Comparison of ENCODE assay signal across 9 mouse cellular contexts in genomic region chr9:109095137-109095982, GRCm38 (mm10). TPM values are rescaled to one million over a fixed set of nuclear protein-coding genes. Genes with fewer than 3 reads are reported as not detected.
A peak's percentile ranks its signal among the peaks of the same experiment; 100 is the strongest.
DNase-seq lines count a peak whose midpoint lies in the region; ATAC-seq lines count a peak whose summit lies in the region.
"Had no signal": no experiment of that assay in that cellular context is flagged by ENCODE, and none has a peak within 500 bp of the region (broad histone marks: within the 10 kb centered on the region; RNA-seq: fewer than 3 reads in every experiment).

TSS of gene Plxnb1 (plus strand) at chr9:109095389.

- WGBS in limb, embryonic 15.5 days = under 1% methylated on average over 98 of the region's 102 CpGs
- under 1% methylated on average over 91 of the region's 102 CpGs for WGBS in midbrain, embryonic 16.5 days
- under 1% methylated on average over 91 of the region's 102 CpGs for WGBS in stomach, embryonic 16.5 days

- peak within 1 kb of the TSS; percentile 100 for H3K27ac ChIP-seq in limb, embryonic 15.5 days
- peak within 1 kb of the TSS; percentile 99 for H3K27ac ChIP-seq in midbrain, embryonic 16.5 days (ENCODE audit: low read length)
- H3K27ac ChIP-seq in stomach, embryonic 16.5 days (ENCODE audit: low read length) = peak within 1 kb of the TSS; percentile 99

- ATAC-seq in limb, embryonic 15.5 days (ENCODE audit: insufficient number of reproducible peaks, low FRiP score, low TSS enrichment, low read depth) = peak; percentile 22
- ATAC-seq in midbrain, embryonic 16.5 days = peak; percentile 59
- peak; percentile 48 for ATAC-seq in stomach, embryonic 16.5 days (ENCODE audit: insufficient read depth, low FRiP score)

- peak within 1 kb of the TSS; percentile 70 for H3K4me3 ChIP-seq in limb, embryonic 15.5 days
- peak within 1 kb of the TSS; percentile 80 for H3K4me3 ChIP-seq in midbrain, embryonic 16.5 days (ENCODE audit: low read depth, low read length)
- peak within 1 kb of the TSS; percentile 77 for H3K4me3 ChIP-seq in stomach, embryonic 16.5 days (replicated peaks; ENCODE audit: low read length)

- peaks cover 52% of the 10 kb centered on the region for H3K4me1 ChIP-seq in limb, embryonic 15.5 days
- peaks cover 47% of the 10 kb centered on the region for H3K4me1 ChIP-seq in midbrain, embryonic 16.5 days (ENCODE audit: control insufficient read depth, insufficient read depth, low read length)
- peaks cover 53% of the 10 kb centered on the region for H3K4me1 ChIP-seq in stomach, embryonic 16.5 days (ENCODE audit: control insufficient read depth, insufficient read depth, low read length)

- DNase-seq in spleen, adult 18-20 months = peak; percentile 41 to 53
- DNase-seq in spleen, postnatal 4 days (ENCODE audit: low spot score in 2 of 2) = no peak
- DNase-seq in embryo, embryonic 11 days = peak; percentile 89
- no peak for DNase-seq in heart, adult 8-10 months (ENCODE audit: low spot score)
- DNase-seq in kidney, adult 9 months = peak; percentile 60

- H3K4me2 ChIP-seq in limb, embryonic 15.5 days = peak within 1 kb of the TSS; percentile 81
- peak within 1 kb of the TSS; percentile 79 for H3K4me2 ChIP-seq in midbrain, embryonic 16.5 days (ENCODE audit: low read length)
- peak within 1 kb of the TSS; percentile 79 for H3K4me2 ChIP-seq in stomach, embryonic 16.5 days (ENCODE audit: low read depth, low read length)

- no peaks in the 10 kb centered on the region for H3K9me3 ChIP-seq in limb, embryonic 15.5 days
- no peaks in the 10 kb centered on the region for H3K9me3 ChIP-seq in midbrain, embryonic 16.5 days (replicated peaks; ENCODE audit: control insufficient read depth, low read length, poor library complexity, severe bottlenecking)
- no peaks in the 10 kb centered on the region for H3K9me3 ChIP-seq in stomach, embryonic 16.5 days (replicated peaks; ENCODE audit: control insufficient read depth, low read length)

- peaks cover 26% of the 10 kb centered on the region for H3K36me3 ChIP-seq in limb, embryonic 15.5 days
- peaks cover 11% of the 10 kb centered on the region for H3K36me3 ChIP-seq in midbrain, embryonic 16.5 days (ENCODE audit: control insufficient read depth, insufficient read depth, low read length)
- H3K36me3 ChIP-seq in stomach, embryonic 16.5 days (ENCODE audit: control insufficient read depth, insufficient read depth, low read length) = no peaks in the 10 kb centered on the region

- H3K9ac ChIP-seq in limb, embryonic 15.5 days = peak within 1 kb of the TSS; percentile 65
- peak within 1 kb of the TSS; percentile 88 for H3K9ac ChIP-seq in midbrain, embryonic 16.5 days (ENCODE audit: low read depth, low read length)
- peak within 1 kb of the TSS; percentile 95 for H3K9ac ChIP-seq in stomach, embryonic 16.5 days (ENCODE audit: low read length)

- H3K27me3 ChIP-seq in limb, embryonic 15.5 days = no peaks in the 10 kb centered on the region
- H3K27me3 ChIP-seq in midbrain, embryonic 16.5 days (ENCODE audit: control insufficient read depth, insufficient read depth, low read depth, low read length) = no peaks in the 10 kb centered on the region
- H3K27me3 ChIP-seq in stomach, embryonic 16.5 days (ENCODE audit: control insufficient read depth, insufficient read depth, low read length) = no peaks in the 10 kb centered on the region

RNA-seq across cellular contexts. Expression of gene Plxnb1, which starts in this region (rescaled TPM):
- 10 to 100 TPM; 21.6 to 25.9 (median 22.9) TPM for total RNA-seq in heart, adult 8-10 months (2022)
- polyA plus RNA-seq in limb, embryonic 15.5 days (2015; fragmentation: Nextera tagmentation; extraction: Ambion mirVana) = 9.3 and 11.2 TPM in 2 replicates
- 17.9 and 19.1 TPM in 2 replicates for polyA plus RNA-seq in midbrain, embryonic 16.5 days (2015; fragmentation: Nextera tagmentation; extraction: Ambion mirVana)
- 15.4 and 15.6 TPM in 2 replicates for polyA plus RNA-seq in stomach, embryonic 16.5 days (2015; fragmentation: Nextera tagmentation; extraction: Ambion mirVana)
- total RNA-seq: MEL had no signal

Comparison
In these comparisons a context has a peak if more than half of its experiments do, and no peak if none do; other contexts are left out.
1. DNase-seq: peak in spleen, adult 18-20 months (2 of 2), embryo, embryonic 11 days (single experiment) and kidney, adult 9 months (single experiment); none in spleen, postnatal 4 days (0 of 2) and heart, adult 8-10 months (single experiment).
2. Peak in every context shown above with its lines, with median percentiles within 50 percentile points of each other: ATAC-seq, H3K27ac ChIP-seq, H3K4me2 ChIP-seq, H3K4me3 ChIP-seq and H3K9ac ChIP-seq.